Mouse (Mus musculus): ENCODE data around the gene Enox2. TPM values are rescaled to one million over a fixed set of nuclear protein-coding genes. Genes with fewer than 3 reads are reported as not detected.

Enox2 gene
- polyA plus RNA-seq (2015; fragmentation: Nextera tagmentation; extraction: Ambion mirVana): 5.1 and 6.3 TPM in 2 replicates

DNA sequence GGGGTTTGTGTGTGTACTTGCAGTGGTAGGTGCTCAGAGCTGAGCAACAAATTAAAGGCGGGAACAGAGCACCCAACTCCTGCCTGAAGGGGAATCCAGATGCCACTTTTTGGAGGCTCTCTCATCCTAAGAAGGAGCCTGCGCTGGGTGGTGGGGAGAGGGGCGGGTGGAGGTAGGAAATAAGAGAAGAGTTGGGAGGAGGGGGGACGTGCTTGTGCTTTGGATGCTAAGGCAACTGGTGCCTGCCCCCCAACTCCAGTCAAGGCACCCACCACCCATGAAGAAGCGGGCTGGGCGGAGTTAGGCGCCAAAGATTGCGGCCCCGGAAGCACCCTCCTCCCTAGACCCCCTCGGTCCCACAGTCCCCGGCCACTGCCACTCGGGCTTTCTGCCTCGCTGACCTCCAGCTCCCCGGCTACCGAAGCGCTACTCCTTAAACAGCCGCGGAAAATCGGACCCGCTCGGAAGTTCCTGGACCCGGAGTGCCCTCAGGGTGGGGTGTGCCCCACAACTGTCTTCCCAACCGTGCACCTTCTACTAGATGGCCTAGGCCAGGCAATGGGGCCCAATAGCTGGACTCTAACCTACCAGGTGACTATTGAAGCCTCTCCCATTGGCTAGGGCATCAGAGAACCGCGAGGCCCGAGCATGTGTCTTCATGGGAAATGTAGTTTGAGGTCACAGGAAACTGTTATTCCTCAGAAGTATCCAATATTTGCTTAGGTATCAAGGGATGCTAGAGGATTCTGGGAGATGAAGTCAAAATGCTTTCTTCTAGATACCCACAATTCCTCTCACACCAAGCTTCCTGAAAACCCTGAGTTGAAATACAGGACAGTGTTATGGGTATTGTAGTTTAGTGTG lies at the start of gene Enox2:
Enox2 (minus strand) TSS at position 560 of the 864 bp plus-strand sequence.
- Histone ChIP-seq H3K4me2 (peak within 1 kb of the TSS; percentile 69), H3K27me3 (replicated peaks) (no peaks in the 10 kb centered on the region), H3K9ac (peak within 1 kb of the TSS; percentile 83), H3K4me1 (peaks cover 3% of the 10 kb centered on the region; the same call in 1 of the 2 replicates), H3K36me3 (no peaks in the 10 kb centered on the region), H3K4me3 (peak within 1 kb of the TSS; percentile 64), H3K9me3 (no peaks in the 10 kb centered on the region), H3K27ac (replicated peaks) (peak within 1 kb of the TSS; percentile 66)
- peak; percentile 98 for ATAC-seq (ENCODE audit: extremely low read depth, insufficient number of reproducible peaks, low FRiP score, low TSS enrichment)
- WGBS: 11% methylated on average over 26 of the region's 26 CpGs

GRCm38 (mm10) chrX:49309496-49309895 lies 21.4 kb upstream of the Enox2 start:
- H3K4me2 ChIP-seq: no peak overlapping the region
- ATAC-seq (ENCODE audit: extremely low read depth, insufficient number of reproducible peaks, low FRiP score, low TSS enrichment): no peak
- no peaks in the 10 kb centered on the region for H3K36me3 ChIP-seq
- H3K9ac ChIP-seq: no peak overlapping the region
- H3K4me3 ChIP-seq: no peak overlapping the region
- H3K27me3 ChIP-seq (replicated peaks): no peaks in the 10 kb centered on the region
- 59% methylated on average over 1 of the region's 1 CpGs for WGBS
- no peak overlapping the region for H3K27ac ChIP-seq (replicated peaks)
- H3K4me1 ChIP-seq: no peaks in the 10 kb centered on the region
- H3K9me3 ChIP-seq: no peaks in the 10 kb centered on the region

DNA sequence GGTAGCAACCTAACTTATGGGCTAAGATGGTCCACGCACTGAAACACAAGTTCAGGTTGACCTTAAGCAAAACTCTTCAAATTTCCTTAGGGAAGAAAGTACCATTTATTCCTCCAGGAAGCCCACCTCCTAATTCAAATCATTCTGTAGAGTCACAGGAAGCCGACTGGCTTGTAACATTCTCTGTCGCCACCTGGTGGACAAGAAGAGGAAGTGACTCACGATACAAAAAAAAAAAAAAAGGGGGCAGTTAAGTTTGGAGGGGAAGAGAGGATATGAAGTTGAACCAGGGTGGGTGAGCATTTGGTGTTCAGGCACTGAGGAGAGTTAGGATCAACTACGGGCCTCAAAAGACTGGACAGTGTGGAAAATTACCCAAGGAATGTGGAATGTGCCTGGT lies 18.6 kb upstream of the Enox2 start:
- H3K36me3 ChIP-seq: no peaks in the 10 kb centered on the region
- ATAC-seq (ENCODE audit: extremely low read depth, insufficient number of reproducible peaks, low FRiP score, low TSS enrichment): no peak
- H3K4me2 ChIP-seq: no peak overlapping the region
- no peaks in the 10 kb centered on the region for H3K4me1 ChIP-seq
- no peak overlapping the region for H3K9ac ChIP-seq
- no peaks in the 10 kb centered on the region for H3K9me3 ChIP-seq
- H3K4me3 ChIP-seq: no peak overlapping the region
- WGBS: 8% methylated on average over 5 of the region's 5 CpGs
- H3K27me3 ChIP-seq (replicated peaks): no peaks in the 10 kb centered on the region
- H3K27ac ChIP-seq (replicated peaks): no peak overlapping the region

DNA sequence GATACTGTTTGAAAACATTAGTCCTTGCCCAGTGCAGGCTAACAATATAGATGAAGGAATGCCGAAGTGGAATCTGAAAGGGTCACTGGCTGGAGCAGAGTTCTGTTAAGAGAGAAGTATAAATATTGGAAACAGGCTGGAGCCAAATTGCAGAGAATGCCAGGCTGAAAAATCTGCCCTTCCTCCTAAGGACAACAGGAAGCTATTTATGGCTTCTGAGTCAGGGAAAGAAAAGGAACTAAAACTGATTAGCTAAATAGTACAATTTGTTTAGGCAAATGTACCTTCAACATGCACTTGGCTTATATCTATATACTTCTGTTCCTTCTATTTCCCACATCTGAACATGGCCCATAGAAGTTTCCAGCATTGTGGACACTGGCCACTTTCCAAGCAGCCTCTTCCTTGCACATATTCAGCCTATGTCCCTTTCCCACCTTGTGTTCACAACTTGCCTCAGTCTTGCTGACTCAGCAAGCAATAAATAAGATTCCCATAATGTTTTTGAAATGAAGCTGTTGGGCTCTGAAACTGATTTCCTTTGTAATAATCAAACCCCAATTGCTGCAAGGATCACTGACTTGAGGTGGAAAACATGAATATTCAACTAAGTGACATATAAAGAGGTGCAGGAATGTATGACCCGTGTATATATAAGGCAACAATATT lies 8.0 kb downstream of the Enox2 start:
- no peak for ATAC-seq (ENCODE audit: extremely low read depth, insufficient number of reproducible peaks, low FRiP score, low TSS enrichment)
- H3K27ac ChIP-seq (replicated peaks): no peak overlapping the region
- H3K36me3 ChIP-seq: no peaks in the 10 kb centered on the region
- no peaks in the 10 kb centered on the region for H3K27me3 ChIP-seq (replicated peaks)
- H3K4me2 ChIP-seq: no peak overlapping the region
- H3K4me1 ChIP-seq: peaks cover 8% of the 10 kb centered on the region; the same call in 1 of the 2 replicates
- H3K4me3 ChIP-seq: no peak overlapping the region
- H3K9me3 ChIP-seq: no peaks in the 10 kb centered on the region
- 67% methylated on average over 2 of the region's 2 CpGs for WGBS
- H3K9ac ChIP-seq: no peak overlapping the region

GRCm38 (mm10) chrX:49273487-49274042 lies 14.5 kb downstream of the Enox2 start:
- Histone ChIP-seq H3K4me3 (no peak overlapping the region), H3K27me3 (replicated peaks) (no peaks in the 10 kb centered on the region), H3K4me1 (no peaks in the 10 kb centered on the region), H3K27ac (replicated peaks) (no peak overlapping the region), H3K9me3 (no peaks in the 10 kb centered on the region), H3K36me3 (no peaks in the 10 kb centered on the region), H3K4me2 (no peak overlapping the region), H3K9ac (no peak overlapping the region)
- WGBS: 67% methylated on average over 12 of the region's 12 CpGs
- no peak for ATAC-seq (ENCODE audit: extremely low read depth, insufficient number of reproducible peaks, low FRiP score, low TSS enrichment)

DNA sequence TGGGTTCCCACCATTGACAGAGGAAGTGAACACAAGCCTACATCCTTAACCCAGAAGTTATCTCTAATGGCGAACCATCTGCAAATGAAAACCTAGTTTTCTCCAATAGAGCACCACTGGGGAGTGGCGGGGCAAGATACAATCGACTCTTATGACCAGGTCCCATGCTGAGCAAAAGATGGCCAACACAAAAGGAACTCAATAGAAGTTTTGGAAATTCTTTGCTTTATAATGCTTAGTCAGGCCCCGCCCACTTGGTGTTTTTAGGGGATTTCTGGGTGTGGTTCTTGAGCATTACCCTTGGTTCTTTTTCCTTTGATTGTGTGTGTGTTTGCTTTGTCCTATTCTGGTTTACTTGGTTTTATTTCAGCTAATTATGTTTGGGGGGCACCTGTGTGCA lies 37.2 kb downstream of the Enox2 start:
- Histone ChIP-seq H3K36me3 (no peaks in the 10 kb centered on the region), H3K27me3 (replicated peaks) (no peaks in the 10 kb centered on the region), H3K9me3 (no peaks in the 10 kb centered on the region), H3K4me1 (no peaks in the 10 kb centered on the region), H3K4me2 (no peak overlapping the region), H3K27ac (replicated peaks) (no peak overlapping the region), H3K9ac (no peak overlapping the region), H3K4me3 (no peak overlapping the region)
- WGBS: 78% methylated on average over 4 of the region's 4 CpGs
- no peak for ATAC-seq (ENCODE audit: extremely low read depth, insufficient number of reproducible peaks, low FRiP score, low TSS enrichment)

- H3K4me3 ChIP-seq: no peak overlapping the region
- no peak overlapping the region for H3K9ac ChIP-seq
- no peaks in the 10 kb centered on the region for H3K27me3 ChIP-seq (replicated peaks)
- no peaks in the 10 kb centered on the region for H3K4me1 ChIP-seq
- H3K27ac ChIP-seq (replicated peaks): no peak overlapping the region
- H3K4me2 ChIP-seq: no peak overlapping the region
- 68% methylated on average over 1 of the region's 1 CpGs for WGBS
- no peak for ATAC-seq (ENCODE audit: extremely low read depth, insufficient number of reproducible peaks, low FRiP score, low TSS enrichment)
- H3K9me3 ChIP-seq: no peaks in the 10 kb centered on the region
- H3K36me3 ChIP-seq: no peaks in the 10 kb centered on the region
Measured at GRCm38 (mm10) chrX:49225792-49226426, 62.1 kb downstream of the Enox2 start.

DNA sequence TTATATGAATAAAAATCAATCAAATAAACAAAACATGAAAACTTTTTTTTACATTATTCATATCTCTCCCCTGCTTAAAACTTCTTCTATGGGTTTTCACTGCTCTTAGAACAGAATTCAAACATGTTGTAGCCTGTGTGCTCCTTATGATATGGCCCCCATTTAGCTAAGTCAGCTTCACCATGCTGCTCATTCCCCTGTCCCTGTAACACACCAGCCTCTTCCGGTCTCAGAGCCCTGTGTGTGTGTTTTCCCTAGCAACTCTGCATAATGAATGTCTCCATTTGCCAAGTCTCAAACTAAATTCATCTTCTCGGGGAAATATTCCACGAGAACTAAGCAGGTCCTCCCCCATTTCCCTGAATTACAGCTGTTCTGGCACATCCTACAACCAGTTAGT lies 71.6 kb downstream of the Enox2 start:
- ATAC-seq (ENCODE audit: extremely low read depth, insufficient number of reproducible peaks, low FRiP score, low TSS enrichment): no peak
- no peaks in the 10 kb centered on the region for H3K4me1 ChIP-seq
- no peaks in the 10 kb centered on the region for H3K27me3 ChIP-seq (replicated peaks)
- no peak overlapping the region for H3K4me2 ChIP-seq
- H3K36me3 ChIP-seq: no peaks in the 10 kb centered on the region
- WGBS: 66% methylated on average over 3 of the region's 3 CpGs
- H3K27ac ChIP-seq (replicated peaks): no peak overlapping the region
- no peak overlapping the region for H3K4me3 ChIP-seq
- H3K9me3 ChIP-seq: no peaks in the 10 kb centered on the region
- no peak overlapping the region for H3K9ac ChIP-seq

GRCm38 (mm10) chrX:49196386-49196785 lies 91.7 kb downstream of the Enox2 start:
- H3K4me2 ChIP-seq: no peak overlapping the region
- no peak overlapping the region for H3K4me3 ChIP-seq
- H3K4me1 ChIP-seq: no peaks in the 10 kb centered on the region
- H3K9me3 ChIP-seq: no peaks in the 10 kb centered on the region
- no peaks in the 10 kb centered on the region for H3K27me3 ChIP-seq (replicated peaks)
- 77% methylated on average over 4 of the region's 4 CpGs for WGBS
- no peak overlapping the region for H3K9ac ChIP-seq
- no peak for ATAC-seq (ENCODE audit: extremely low read depth, insufficient number of reproducible peaks, low FRiP score, low TSS enrichment)
- H3K36me3 ChIP-seq: no peaks in the 10 kb centered on the region
- H3K27ac ChIP-seq (replicated peaks): no peak overlapping the region

DNA sequence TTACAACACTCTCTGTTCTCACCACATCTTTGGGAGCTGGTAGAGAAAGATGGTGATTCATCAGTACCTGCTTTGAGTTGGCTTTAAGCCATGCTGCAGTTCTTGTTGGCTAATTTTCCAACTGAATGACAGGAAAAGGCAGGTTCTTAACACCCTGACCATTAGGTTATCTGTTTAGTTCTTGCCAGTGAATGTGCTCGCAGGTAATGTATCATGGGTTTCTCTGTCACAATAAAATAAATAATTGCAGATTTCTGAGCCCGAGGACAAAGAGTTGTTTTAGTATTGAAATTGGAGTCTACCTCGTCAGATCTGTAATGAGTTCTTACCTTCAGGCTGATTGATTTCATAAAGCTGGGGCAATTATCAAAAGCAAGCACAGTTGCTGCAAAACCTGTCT lies 106.9 kb downstream of the Enox2 start:
- ATAC-seq (ENCODE audit: extremely low read depth, insufficient number of reproducible peaks, low FRiP score, low TSS enrichment): no peak
- WGBS: 72% methylated on average over 3 of the region's 3 CpGs
- H3K9ac ChIP-seq: no peak overlapping the region
- H3K9me3 ChIP-seq: no peaks in the 10 kb centered on the region
- no peaks in the 10 kb centered on the region for H3K27me3 ChIP-seq (replicated peaks)
- H3K4me1 ChIP-seq: no peaks in the 10 kb centered on the region
- H3K4me3 ChIP-seq: no peak overlapping the region
- no peak overlapping the region for H3K27ac ChIP-seq (replicated peaks)
- no peaks in the 10 kb centered on the region for H3K36me3 ChIP-seq
- no peak overlapping the region for H3K4me2 ChIP-seq

DNA sequence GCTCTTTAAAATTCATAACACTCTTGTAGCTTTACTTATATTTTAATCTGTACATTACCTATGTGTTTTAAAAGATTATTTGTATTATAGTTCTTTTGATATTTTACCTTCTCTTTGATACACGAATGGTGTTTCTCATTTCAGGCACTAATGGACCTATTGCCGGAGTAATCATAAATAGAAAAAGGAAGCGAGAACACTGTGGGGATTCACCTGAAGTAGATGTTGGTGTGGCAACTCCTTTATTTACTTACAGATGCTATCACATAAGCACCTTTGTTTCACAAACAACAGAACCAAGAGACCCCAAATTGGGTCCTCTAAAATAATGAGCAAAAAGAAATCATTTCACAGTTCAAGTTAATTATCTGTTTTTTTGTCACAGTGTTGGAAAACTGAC lies 109.4 kb downstream of the Enox2 start:
- WGBS: 80% methylated on average over 3 of the region's 3 CpGs
- Histone ChIP-seq H3K4me1 (no peaks in the 10 kb centered on the region), H3K27me3 (replicated peaks) (no peaks in the 10 kb centered on the region), H3K9ac (no peak overlapping the region), H3K36me3 (no peaks in the 10 kb centered on the region), H3K4me2 (no peak overlapping the region), H3K4me3 (no peak overlapping the region), H3K27ac (replicated peaks) (no peak overlapping the region), H3K9me3 (no peaks in the 10 kb centered on the region)
- no peak for ATAC-seq (ENCODE audit: extremely low read depth, insufficient number of reproducible peaks, low FRiP score, low TSS enrichment)
